Mouse (Mus musculus) kidney, adult 2 months (tissue): ENCODE measurements around the gene Hyou1. TPM values are rescaled to one million over a fixed set of nuclear protein-coding genes. Genes with fewer than 3 reads are reported as not detected.

Source experiments
- DNase-seq: peaks from one replicate; pipeline ENCODE4 v3.0.0; 2021
- H3K27ac ChIP-seq: fragments of 200-500 bp; 2 replicates; pipeline ENCODE4 v1.5.1; 2012; ENCODE audit warnings: low read depth, low read length, control low read depth, inconsistent platforms; ENCODE audit not compliant: insufficient read depth
- H3K27me3 ChIP-seq: fragments of 200-500 bp; replicated peaks from 2 replicates; pipeline ENCODE4 v1.6.1; 2012; ENCODE audit warnings: mild to moderate bottlenecking, moderate library complexity, low read length, inconsistent platforms; ENCODE audit not compliant: control insufficient read depth, insufficient read depth
- H3K36me3 ChIP-seq: fragments of 200-500 bp; 2 replicates; pipeline ENCODE4 v1.6.1; 2012; ENCODE audit warnings: mild to moderate bottlenecking, moderate library complexity, low read length, inconsistent platforms; ENCODE audit not compliant: control insufficient read depth, insufficient read depth
- H3K4me1 ChIP-seq: fragments of 200-500 bp; 2 replicates; pipeline ENCODE4 v1.6.1; 2011; ENCODE audit warnings: low read length; ENCODE audit not compliant: control insufficient read depth, insufficient read depth
- H3K4me3 ChIP-seq: fragments of 200-500 bp; 2 replicates; pipeline ENCODE4 v1.5.1; 2011; ENCODE audit warnings: mild to moderate bottlenecking, low read depth, low read length, control low read depth; ENCODE audit not compliant: insufficient read depth
- CTCF ChIP-seq: fragments of 200-500 bp; conservative IDR thresholded peaks from 2 replicates; pipeline ENCODE4 v1.5.1; 2011; ENCODE audit warnings: low read depth, mild to moderate bottlenecking, control low read depth, low read length, moderate library complexity, mixed read lengths; ENCODE audit not compliant: insufficient read depth, insufficient read length
- POLR2A ChIP-seq: fragments of 200-500 bp; IDR thresholded peaks from one replicate; pipeline ENCODE4 v1.6.1; 2011; ENCODE audit warnings: low read depth, low read length, control low read depth
- WGBS: fragments of 180-500 bp; shearing (Covaris S2); methylation state at CpG from one replicate; pipeline ENCODE4 v1.1.7; 2018; 5-methylcytosine and 5-hydroxymethylcytosine counted together
- polyA plus RNA-seq: library from polyadenylated mRNA; depleted of rRNA; stranded (reverse); fragments of >200 nt; gene quantifications from 2 replicates; pipeline ENCODE4 v1.2.3, GENCODE M21; 2012

Hyou1 gene
- polyA plus RNA-seq, 1 experiment: 42.3 TPM

GRCm38 (mm10) chr9:44343781-44344421 is 35.4 kb upstream of the Hyou1 start, which contains the start of gene Hmbs:
Gene Hmbs, minus strand, starts transcription at chr9:44344228.
- H3K36me3 ChIP-seq: no peaks in the 10 kb centered on the region
- H3K4me3 ChIP-seq: peak within 1 kb of the TSS; percentile 94
- H3K27me3 ChIP-seq: no peaks in the 10 kb centered on the region
- H3K27ac ChIP-seq: peak within 1 kb of the TSS; percentile 99
- TF ChIP-seq CTCF (no peak), POLR2A (no peak)
- DNase-seq: peak; percentile 96
- peaks cover 11% of the 10 kb centered on the region; the same call in 1 of the 2 replicates for H3K4me1 ChIP-seq
- WGBS: under 1% methylated on average over 39 of the region's 39 CpGs

- Histone ChIP-seq H3K4me3 (no peak overlapping the region), H3K27ac (no peak overlapping the region), H3K36me3 (peaks cover 2% of the 10 kb centered on the region; the same call in 1 of the 2 replicates), H3K4me1 (peaks cover 11% of the 10 kb centered on the region; the same call in 1 of the 2 replicates), H3K27me3 (no peaks in the 10 kb centered on the region)
- TF ChIP-seq POLR2A (no peak), CTCF (no peak)
- DNase-seq: peak; percentile 32
- WGBS: 77% methylated on average over 6 of the region's 6 CpGs
Measured at GRCm38 (mm10) chr9:44345570-44346433, 33.5 kb upstream of the Hyou1 start.

GRCm38 (mm10) chr9:44347166-44347565 is 32.1 kb upstream of the Hyou1 start:
- TF ChIP-seq CTCF (no peak), POLR2A (no peak)
- Histone ChIP-seq H3K36me3 (peaks cover 2% of the 10 kb centered on the region; the same call in 1 of the 2 replicates), H3K27me3 (no peaks in the 10 kb centered on the region), H3K27ac (no peak overlapping the region), H3K4me1 (peaks cover 11% of the 10 kb centered on the region; the same call in 1 of the 2 replicates), H3K4me3 (no peak overlapping the region)
- WGBS: 85% methylated on average over 9 of the region's 9 CpGs
- DNase-seq: peak; percentile 39

GRCm38 (mm10) chr9:44347621-44348020 is 31.7 kb upstream of the Hyou1 start:
- DNase-seq: no peak
- no peak for TF ChIP-seq POLR2A
- no peak for TF ChIP-seq CTCF
- Histone ChIP-seq H3K4me1 (peaks cover 7% of the 10 kb centered on the region; the same call in 1 of the 2 replicates), H3K36me3 (peaks cover 2% of the 10 kb centered on the region), H3K4me3 (no peak overlapping the region), H3K27ac (no peak overlapping the region), H3K27me3 (no peaks in the 10 kb centered on the region)
- 78% methylated on average over 4 of the region's 4 CpGs for WGBS

GRCm38 (mm10) chr9:44348546-44348945 is 30.7 kb upstream of the Hyou1 start:
- TF ChIP-seq CTCF: 0 out of 2 replicates have a peak, but pooled peaks have one; percentile 17
- TF ChIP-seq POLR2A: no peak
- DNase-seq: no peak
- H3K36me3 ChIP-seq: peaks cover 2% of the 10 kb centered on the region
- no peaks in the 10 kb centered on the region for H3K4me1 ChIP-seq
- H3K27ac ChIP-seq: no peak overlapping the region
- no peak overlapping the region for H3K4me3 ChIP-seq
- H3K27me3 ChIP-seq: no peaks in the 10 kb centered on the region
- 97% methylated on average over 4 of the region's 4 CpGs for WGBS

- TF ChIP-seq POLR2A (no peak), CTCF (no peak)
- WGBS: 93% methylated on average over 4 of the region's 4 CpGs
Measured at GRCm38 (mm10) chr9:44351396-44351795, 27.9 kb upstream of the Hyou1 start.

GRCm38 (mm10) chr9:44352337-44352736 is 27.0 kb upstream of the Hyou1 start:
- no peaks in the 10 kb centered on the region for H3K27me3 ChIP-seq
- no peaks in the 10 kb centered on the region for H3K4me1 ChIP-seq
- DNase-seq: no peak
- no peak overlapping the region for H3K27ac ChIP-seq
- TF ChIP-seq CTCF (no peak), POLR2A (no peak)
- 87% methylated on average over 10 of the region's 10 CpGs for WGBS
- H3K36me3 ChIP-seq: peaks cover 15% of the 10 kb centered on the region
- no peak overlapping the region for H3K4me3 ChIP-seq

More at GRCm38 (mm10) chr9:44351396-44351795, 27.9 kb upstream of the Hyou1 start:
- Histone ChIP-seq H3K27ac (no peak overlapping the region), H3K4me3 (no peak overlapping the region), H3K27me3 (no peaks in the 10 kb centered on the region), H3K4me1 (no peaks in the 10 kb centered on the region), H3K36me3 (peaks cover 14% of the 10 kb centered on the region)
- no peak for DNase-seq
